Mouse (Mus musculus): ENCODE measurements at regions not wholly inside any gene's neighbourhood (a gene's known extent, or its start where the extent isn't known, plus 50 kb on each side); places are given as distances from the start of the nearest gene placed in this dataset.

DNA sequence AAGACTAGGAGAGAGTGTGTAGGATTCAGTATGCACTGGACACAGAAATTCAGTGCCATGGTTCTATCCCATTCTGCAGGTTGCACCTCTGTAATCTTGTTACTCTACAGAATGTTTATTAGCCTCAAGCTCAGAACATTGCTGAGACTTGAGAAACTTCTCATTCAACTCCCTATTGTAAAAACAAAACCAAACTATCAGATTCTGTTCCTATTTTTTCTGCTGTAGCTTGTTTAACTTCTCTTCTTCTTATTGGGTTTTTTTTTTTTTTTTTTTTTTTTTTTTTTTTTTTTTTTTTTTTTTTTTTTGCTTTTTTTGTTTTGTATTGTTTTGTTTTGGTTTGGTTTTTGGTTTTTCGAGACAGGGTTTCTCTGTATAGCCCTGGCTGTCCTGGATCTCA lies 172.1 kb upstream of the Eya4 start:
- TF ChIP-seq CTCF (IDR thresholded peaks at IDR 0.05) = no peak
- TF ChIP-seq EP300 (IDR thresholded peaks at IDR 0.05; ENCODE audit: insufficient read depth, low read depth, low read length) = no peak
